Mouse (Mus musculus) frontal cortex, postnatal 14 days (tissue): ENCODE measurements around the gene Bmp8a.
"Not testable (repeated sequence)": the region's sequence is repeated elsewhere in the genome, so short reads cannot be mapped to it uniquely, and the experiment has no call there.

ENCODE experiments used
- DNase-seq, 2 experiments: peaks; one replicate each; pipeline ENCODE4 v3.0.0; 2022; ENCODE audit warnings: low spot score in 2 of 2

Bmp8a gene

GRCm38 (mm10) chr4:123342642-123343470 is at the start of gene Bmp8a:
Bmp8a (minus strand) TSS chr4:123343252.
- DNase-seq = peak in 1 of 2 experiments; percentile 41

GRCm38 (mm10) chr4:123392187-123392586 is 49.1 kb upstream of the Bmp8a start:
- DNase-seq = no peak

- DNase-seq = no peak
Measured at GRCm38 (mm10) chr4:123385028-123385427, 42.0 kb upstream of the Bmp8a start.

GRCm38 (mm10) chr4:123383173-123383572 is 40.1 kb upstream of the Bmp8a start:
- DNase-seq = peak in 1 of 2 experiments; percentile 17

GRCm38 (mm10) chr4:123382051-123382450 is 39.0 kb upstream of the Bmp8a start:
- DNase-seq = no peak

- no peak for DNase-seq
Measured at GRCm38 (mm10) chr4:123381598-123381997, 38.5 kb upstream of the Bmp8a start.

GRCm38 (mm10) chr4:123376031-123376430 is 33.0 kb upstream of the Bmp8a start:
- DNase-seq = no peak

GRCm38 (mm10) chr4:123374316-123375008 is 31.4 kb upstream of the Bmp8a start:
- DNase-seq = no peak

GRCm38 (mm10) chr4:123363555-123363954 is 20.5 kb upstream of the Bmp8a start:
- DNase-seq = no peak

GRCm38 (mm10) chr4:123360771-123361170 is 17.7 kb upstream of the Bmp8a start:
- DNase-seq = no peak

GRCm38 (mm10) chr4:123358613-123359012 is 15.6 kb upstream of the Bmp8a start:
- no peak for DNase-seq

GRCm38 (mm10) chr4:123355941-123356340 is 12.9 kb upstream of the Bmp8a start:
- DNase-seq = no peak

- no peak for DNase-seq
Measured at GRCm38 (mm10) chr4:123353271-123353877, 10.3 kb upstream of the Bmp8a start.

GRCm38 (mm10) chr4:123343471-123343789 is 378 bp upstream of the Bmp8a start:
- no peak for DNase-seq

- DNase-seq = no peak
Measured at GRCm38 (mm10) chr4:123342091-123342641, 886 bp downstream of the Bmp8a start.

GRCm38 (mm10) chr4:123340232-123340631 is 2.8 kb downstream of the Bmp8a start:
- DNase-seq = no peak

- DNase-seq = no peak
Measured at GRCm38 (mm10) chr4:123337693-123338092, 5.4 kb downstream of the Bmp8a start.

- DNase-seq = no peak
Measured at GRCm38 (mm10) chr4:123335796-123336585, 7.1 kb downstream of the Bmp8a start.

GRCm38 (mm10) chr4:123335244-123335643 is 7.8 kb downstream of the Bmp8a start:
- not testable (repeated sequence) for DNase-seq

- DNase-seq = no peak
Measured at GRCm38 (mm10) chr4:123334177-123334576, 8.9 kb downstream of the Bmp8a start.

- DNase-seq = no peak
Measured at GRCm38 (mm10) chr4:123333151-123333550, 9.9 kb downstream of the Bmp8a start.

- not testable (repeated sequence) for DNase-seq
Measured at GRCm38 (mm10) chr4:123331961-123332360, 11.1 kb downstream of the Bmp8a start.
